Mouse (Mus musculus): ENCODE measurements around the gene Foxo1.
A peak's percentile ranks its signal among the peaks of the same experiment; 100 is the strongest.

GRCm38 (mm10) chr3:52262431-52263161 lies 5.5 kb upstream of the Foxo1 start:
- TF ChIP-seq CTCF (IDR thresholded peaks at IDR 0.05; ENCODE audit: low read depth) (peak; percentile 88), EP300 (IDR thresholded peaks at IDR 0.05; ENCODE audit: low read depth) (no peak)

All from liver, embryonic 14.5 days (tissue).